Mouse (Mus musculus) limb, embryonic 13.5 days (tissue): ENCODE data around the gene Plekhh1. TPM values are rescaled to one million over a fixed set of nuclear protein-coding genes. Genes with fewer than 3 reads are reported as not detected.

Experiments
- ATAC-seq: fragments of 200-750 bp; cut with Nextera tagmentation; 2 replicates; pipeline ENCODE4 v1.8.0; 2017; ENCODE audit warnings: low read depth, moderate number of reproducible peaks, moderate TSS enrichment; ENCODE audit not compliant: low FRiP score
- H3K27ac ChIP-seq: fragments of 300-500 bp; sonication (generic); 2 replicates; pipeline ENCODE4 v1.5.1; 2015; ENCODE audit warnings: inconsistent platforms, mild to moderate bottlenecking, moderate library complexity
- H3K27me3 ChIP-seq: fragments of 300-500 bp; sonication (generic); 2 replicates; pipeline ENCODE4 v1.6.1; 2015; ENCODE audit warnings: mild to moderate bottlenecking, inconsistent platforms
- H3K36me3 ChIP-seq: fragments of 300-500 bp; sonication (generic); 2 replicates; pipeline ENCODE4 v1.6.1; 2015; ENCODE audit warnings: inconsistent platforms, mild to moderate bottlenecking, moderate library complexity
- H3K4me1 ChIP-seq: fragments of 300-500 bp; sonication (generic); 2 replicates; pipeline ENCODE4 v1.6.1; 2015; ENCODE audit warnings: inconsistent platforms
- H3K4me2 ChIP-seq: fragments of 300-500 bp; sonication (generic); replicated peaks from 2 replicates; pipeline ENCODE4 v1.6.1; 2015; ENCODE audit warnings: inconsistent platforms, mild to moderate bottlenecking, moderate library complexity
- H3K4me3 ChIP-seq: fragments of 300-500 bp; sonication (generic); 2 replicates; pipeline ENCODE4 v1.5.1; 2015; ENCODE audit warnings: moderate library complexity, mild to moderate bottlenecking, inconsistent platforms
- H3K9ac ChIP-seq: fragments of 300-500 bp; sonication (generic); 2 replicates; pipeline ENCODE4 v1.6.1; 2015; ENCODE audit warnings: mild to moderate bottlenecking, inconsistent platforms
- H3K9me3 ChIP-seq: fragments of 300-500 bp; sonication (generic); 2 replicates; pipeline ENCODE4 v1.6.1; 2016; ENCODE audit warnings: inconsistent platforms
- WGBS: fragments of 180-500 bp; shearing (Covaris S2); methylation state at CpG from one replicate; pipeline ENCODE4 v1.1.7; 2015; 5-methylcytosine and 5-hydroxymethylcytosine counted together
- polyA plus RNA-seq: library from polyadenylated mRNA; unstranded; fragments of >200 nt; fragmentation: Nextera tagmentation; extraction: Ambion mirVana; gene quantifications from 2 replicates; pipeline ENCODE4 v1.2.1, GENCODE M21; 2015

The Plekhh1 gene
- polyA plus RNA-seq, 1 experiment from 2014 or later: 1.7 TPM

DNA sequence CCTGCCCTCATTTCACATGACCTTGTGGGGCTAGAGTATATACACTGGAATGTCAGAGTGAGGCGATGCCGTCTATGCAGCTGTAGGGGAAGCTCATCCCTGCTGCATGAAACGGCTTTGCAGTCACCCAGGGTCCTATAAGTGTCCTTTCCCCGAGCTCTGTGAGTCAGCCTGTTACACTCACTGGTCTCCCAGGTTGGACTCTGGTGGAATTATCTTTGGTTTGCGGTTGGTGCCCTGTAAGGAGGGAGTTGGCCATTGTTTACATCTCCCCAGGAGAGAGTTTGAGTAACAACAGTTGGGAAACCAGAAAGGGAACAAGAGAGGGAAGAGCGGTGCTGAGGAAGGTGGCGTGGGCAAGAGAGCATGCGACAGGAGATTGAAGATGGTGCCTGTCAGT lies 10.7 kb downstream of the Plekhh1 start:
- Histone ChIP-seq H3K27ac (no peak overlapping the region), H3K9ac (no peak overlapping the region), H3K9me3 (no peaks in the 10 kb centered on the region), H3K4me1 (peaks cover 5% of the 10 kb centered on the region), H3K4me3 (no peak overlapping the region), H3K36me3 (no peaks in the 10 kb centered on the region), H3K27me3 (no peaks in the 10 kb centered on the region), H3K4me2 (no peak overlapping the region)
- WGBS: 71% methylated on average over 8 of the region's 8 CpGs
- no peak for ATAC-seq

DNA sequence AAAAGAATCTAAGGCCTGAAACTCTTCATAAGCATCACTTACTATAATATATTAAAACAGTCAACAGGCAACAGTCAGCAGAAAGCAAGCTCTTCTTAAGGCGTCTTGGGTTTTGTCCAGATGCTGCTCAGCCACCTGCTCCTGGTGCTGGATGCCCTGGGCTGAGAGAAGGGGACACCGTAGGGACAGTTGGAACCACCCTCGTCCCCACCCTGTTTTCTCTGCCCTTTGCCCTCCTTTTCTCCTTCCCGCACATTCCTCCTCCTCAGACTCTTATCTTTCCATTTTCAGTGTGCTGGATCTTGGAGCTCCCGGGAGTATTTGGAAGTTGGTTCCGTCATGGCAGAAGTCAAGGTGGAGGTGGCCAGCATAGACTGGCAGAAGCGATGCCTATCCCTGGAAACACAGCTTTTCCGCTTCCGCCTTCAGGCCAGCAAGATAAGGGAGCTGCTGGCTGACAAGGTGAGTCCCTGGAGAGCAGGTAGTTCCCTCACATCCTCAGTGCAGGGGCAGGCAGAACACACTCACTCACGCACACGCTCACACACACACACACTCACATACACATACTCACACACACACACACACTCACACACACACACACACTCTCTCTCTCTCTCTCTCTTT lies 11.4 kb downstream of the Plekhh1 start:
- H3K36me3 ChIP-seq: peaks cover under 1% of the 10 kb centered on the region; the same call in 1 of the 2 replicates
- no peak overlapping the region for H3K27ac ChIP-seq
- H3K4me2 ChIP-seq: no peak overlapping the region
- no peaks in the 10 kb centered on the region for H3K27me3 ChIP-seq
- no peak overlapping the region for H3K4me3 ChIP-seq
- 85% methylated on average over 11 of the region's 11 CpGs for WGBS
- no peak overlapping the region for H3K9ac ChIP-seq
- H3K4me1 ChIP-seq: peaks cover 9% of the 10 kb centered on the region
- no peak for ATAC-seq
- H3K9me3 ChIP-seq: no peaks in the 10 kb centered on the region

DNA sequence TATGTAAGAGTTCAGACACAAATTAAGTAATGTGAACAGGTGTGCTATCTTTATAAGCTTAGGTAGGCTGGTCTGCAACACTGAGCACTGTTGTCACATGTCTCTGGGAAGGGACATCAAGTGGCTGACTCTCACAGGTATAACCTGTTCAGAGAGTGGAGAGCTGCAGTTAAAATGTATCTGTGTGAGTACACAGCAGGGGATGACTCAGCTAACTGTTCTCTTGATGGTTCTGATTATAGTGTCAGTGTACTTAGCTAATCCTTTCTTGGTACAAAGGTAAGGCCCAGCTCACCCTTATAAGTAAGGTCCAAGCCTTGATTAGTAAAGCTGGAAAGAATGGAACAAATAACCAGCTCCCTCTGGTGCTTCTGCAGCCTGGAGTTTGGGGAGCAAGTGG lies 12.5 kb downstream of the Plekhh1 start:
- ATAC-seq: no peak
- H3K4me2 ChIP-seq: no peak overlapping the region
- no peaks in the 10 kb centered on the region for H3K27me3 ChIP-seq
- H3K9ac ChIP-seq: no peak overlapping the region
- peaks cover 4% of the 10 kb centered on the region; the same call in 1 of the 2 replicates for H3K36me3 ChIP-seq
- H3K9me3 ChIP-seq: no peaks in the 10 kb centered on the region
- H3K4me1 ChIP-seq: peaks cover 9% of the 10 kb centered on the region
- H3K27ac ChIP-seq: no peak overlapping the region
- H3K4me3 ChIP-seq: no peak overlapping the region

DNA sequence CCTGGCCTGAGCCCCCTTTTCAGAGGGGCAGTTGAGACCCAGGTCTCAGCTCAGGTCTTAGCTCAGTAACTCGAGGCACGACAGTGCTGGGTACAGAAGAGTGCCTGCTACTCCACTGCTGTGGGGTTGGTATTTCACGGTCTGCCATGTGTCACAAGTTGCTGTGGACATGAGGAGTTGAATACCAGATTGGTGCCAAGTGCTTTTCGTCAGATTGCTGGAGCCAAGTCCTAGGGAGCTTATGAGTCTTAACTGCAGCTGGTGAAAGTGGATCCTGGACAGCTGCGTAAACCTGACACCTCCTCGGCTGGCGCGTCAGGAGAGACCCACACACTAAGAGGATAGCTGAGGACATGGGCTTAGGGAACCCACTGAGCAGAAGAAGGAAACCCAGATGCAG lies 15.7 kb downstream of the Plekhh1 start:
- no peak overlapping the region for H3K4me3 ChIP-seq
- no peaks in the 10 kb centered on the region for H3K27me3 ChIP-seq
- peak overlapping the region; percentile 33; the same call in 1 of the 2 replicates for H3K27ac ChIP-seq
- no peak overlapping the region for H3K4me2 ChIP-seq
- peaks cover 9% of the 10 kb centered on the region for H3K4me1 ChIP-seq
- H3K9ac ChIP-seq: no peak overlapping the region
- peak; percentile 88 for ATAC-seq
- 44% methylated on average over 8 of the region's 8 CpGs for WGBS
- no peaks in the 10 kb centered on the region for H3K9me3 ChIP-seq
- H3K36me3 ChIP-seq: peaks cover 7% of the 10 kb centered on the region; the same call in 1 of the 2 replicates

DNA sequence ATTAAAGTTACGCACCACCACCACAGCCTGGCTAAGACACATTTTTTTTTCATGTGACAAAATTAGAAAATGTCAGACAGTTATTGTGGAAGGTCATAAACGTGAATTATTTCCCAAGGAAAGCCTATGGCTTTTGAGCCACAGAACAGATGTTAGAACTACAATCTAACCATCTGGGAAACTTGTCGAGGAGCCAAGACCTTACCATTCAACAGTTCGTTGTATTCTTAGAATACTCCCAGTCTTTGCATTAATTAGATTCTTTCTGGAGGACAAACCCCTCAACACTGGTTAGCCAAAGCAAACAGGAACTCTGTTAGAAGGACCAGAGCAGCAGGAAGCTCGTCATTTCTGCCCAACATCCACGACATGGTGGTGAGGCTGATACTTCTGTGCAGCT lies 17.2 kb downstream of the Plekhh1 start:
- Histone ChIP-seq H3K27ac (no peak overlapping the region), H3K4me1 (peaks cover 9% of the 10 kb centered on the region), H3K9me3 (no peaks in the 10 kb centered on the region), H3K4me3 (no peak overlapping the region), H3K4me2 (no peak overlapping the region), H3K27me3 (no peaks in the 10 kb centered on the region), H3K36me3 (peaks cover 10% of the 10 kb centered on the region; the same call in 1 of the 2 replicates), H3K9ac (no peak overlapping the region)
- 62% methylated on average over 6 of the region's 6 CpGs for WGBS
- no peak for ATAC-seq

DNA sequence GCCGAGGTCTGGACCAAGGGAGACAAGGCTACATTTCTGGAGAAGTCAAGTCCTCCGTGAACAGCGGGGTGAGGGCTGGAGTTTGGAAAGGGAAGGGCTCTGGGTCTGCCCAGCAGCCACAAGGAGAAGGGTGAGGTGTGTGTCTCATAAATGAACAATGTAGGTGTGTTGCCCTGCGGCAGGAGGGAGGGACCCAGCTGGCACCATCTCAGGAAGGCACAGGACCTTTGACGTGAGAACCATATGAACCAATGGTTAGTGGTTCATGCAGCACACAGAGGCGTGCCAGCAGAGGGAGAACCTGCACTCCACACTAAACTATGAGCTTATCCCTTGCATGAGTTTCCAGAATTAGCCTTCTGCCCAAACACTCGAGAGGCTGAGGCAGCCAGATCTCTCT lies 18.2 kb downstream of the Plekhh1 start:
- ATAC-seq: no peak
- H3K27ac ChIP-seq: no peak overlapping the region
- peaks cover 9% of the 10 kb centered on the region for H3K4me1 ChIP-seq
- 84% methylated on average over 7 of the region's 7 CpGs for WGBS
- H3K36me3 ChIP-seq: peaks cover 10% of the 10 kb centered on the region; the same call in 1 of the 2 replicates
- no peak overlapping the region for H3K4me3 ChIP-seq
- H3K27me3 ChIP-seq: no peaks in the 10 kb centered on the region
- H3K9me3 ChIP-seq: no peaks in the 10 kb centered on the region
- no peak overlapping the region for H3K9ac ChIP-seq
- no peak overlapping the region for H3K4me2 ChIP-seq

DNA sequence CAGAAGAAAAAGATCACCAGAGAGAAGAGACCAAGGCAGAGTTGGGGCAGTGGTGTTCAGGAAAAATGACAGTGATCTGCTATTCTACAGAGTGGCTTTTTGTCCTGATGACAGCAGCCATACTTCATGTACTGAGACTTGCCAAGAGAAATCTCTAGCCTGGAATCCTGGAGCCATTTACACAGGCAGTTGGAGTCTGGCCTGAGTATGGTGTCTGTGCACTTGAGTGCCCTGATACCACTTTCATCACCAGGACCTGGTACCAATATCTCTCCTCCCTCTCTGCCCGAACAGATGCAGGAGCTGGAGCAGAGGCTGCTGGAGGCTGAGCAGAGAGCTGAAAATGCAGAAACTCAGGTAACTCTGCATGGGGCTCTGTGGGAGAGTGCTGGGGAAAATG lies 19.9 kb downstream of the Plekhh1 start:
- H3K27ac ChIP-seq: no peak overlapping the region
- H3K4me2 ChIP-seq: no peak overlapping the region
- peaks cover 15% of the 10 kb centered on the region; the same call in 1 of the 2 replicates for H3K36me3 ChIP-seq
- 93% methylated on average over 1 of the region's 1 CpGs for WGBS
- no peak for ATAC-seq
- H3K4me3 ChIP-seq: no peak overlapping the region
- no peak overlapping the region for H3K9ac ChIP-seq
- H3K9me3 ChIP-seq: no peaks in the 10 kb centered on the region
- H3K27me3 ChIP-seq: no peaks in the 10 kb centered on the region
- peaks cover 9% of the 10 kb centered on the region for H3K4me1 ChIP-seq

DNA sequence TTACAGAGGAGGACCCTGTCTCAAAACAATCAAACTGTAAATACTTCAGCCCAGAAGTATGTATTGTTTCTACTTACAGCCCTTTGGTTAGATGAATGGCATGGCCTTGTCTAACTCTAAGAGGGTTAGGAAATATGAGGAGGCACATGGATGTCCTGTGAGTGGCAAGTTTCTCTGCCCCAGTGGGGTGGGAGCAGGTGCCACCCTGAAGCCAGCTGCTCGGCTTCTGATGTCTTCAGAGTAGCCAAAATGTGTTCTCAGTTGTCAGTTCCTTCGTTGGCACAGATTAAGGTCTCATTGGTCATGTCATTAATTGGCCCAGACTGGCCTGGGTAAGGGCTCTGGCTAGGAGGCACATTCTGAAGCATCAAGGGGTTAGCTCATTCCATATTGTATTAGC lies 20.8 kb downstream of the Plekhh1 start:
- Histone ChIP-seq H3K4me2 (no peak overlapping the region), H3K36me3 (peaks cover 24% of the 10 kb centered on the region), H3K9me3 (no peaks in the 10 kb centered on the region), H3K27me3 (no peaks in the 10 kb centered on the region), H3K4me1 (peaks cover 2% of the 10 kb centered on the region; the same call in 1 of the 2 replicates), H3K4me3 (no peak overlapping the region), H3K27ac (no peak overlapping the region), H3K9ac (no peak overlapping the region)
- no peak for ATAC-seq
- WGBS: 70% methylated on average over 2 of the region's 2 CpGs

DNA sequence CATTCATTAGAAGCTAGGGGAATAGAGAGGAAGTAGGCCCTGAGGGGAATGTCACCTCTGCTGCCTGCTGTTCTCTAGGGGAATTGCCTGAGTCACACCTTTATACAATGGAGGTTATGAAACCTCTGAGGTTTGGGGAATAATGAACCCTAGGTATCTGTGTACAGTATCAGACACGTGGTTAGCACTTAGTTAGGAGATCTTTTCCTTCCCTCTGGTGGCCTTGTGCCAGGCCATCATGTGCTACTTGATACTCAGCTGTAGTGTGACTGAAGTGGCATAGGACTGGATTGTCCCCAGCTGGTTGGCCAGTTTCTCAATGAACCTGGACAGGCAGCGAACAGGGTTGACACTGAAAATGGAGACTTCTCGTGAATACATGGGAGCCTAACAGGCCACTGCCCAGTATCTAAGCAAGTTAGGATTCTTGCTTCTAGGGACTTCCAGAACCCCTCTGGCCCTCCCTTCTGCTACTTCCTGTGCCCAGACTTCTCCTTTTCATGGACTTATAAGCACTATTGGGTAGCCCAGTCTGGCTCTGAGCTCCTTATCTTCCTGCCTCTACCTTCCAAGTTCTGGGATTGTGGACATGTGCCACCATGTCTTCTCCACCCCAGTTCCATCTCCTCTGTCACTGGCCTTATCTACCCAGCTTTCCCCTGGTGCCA lies 21.7 kb downstream of the Plekhh1 start:
- ATAC-seq: no peak
- H3K27ac ChIP-seq: no peak overlapping the region
- no peak overlapping the region for H3K4me2 ChIP-seq
- H3K27me3 ChIP-seq: no peaks in the 10 kb centered on the region
- H3K9ac ChIP-seq: no peak overlapping the region
- H3K9me3 ChIP-seq: no peaks in the 10 kb centered on the region
- no peak overlapping the region for H3K4me3 ChIP-seq
- 75% methylated on average over 3 of the region's 3 CpGs for WGBS
- H3K36me3 ChIP-seq: peaks cover 28% of the 10 kb centered on the region
- no peaks in the 10 kb centered on the region for H3K4me1 ChIP-seq

DNA sequence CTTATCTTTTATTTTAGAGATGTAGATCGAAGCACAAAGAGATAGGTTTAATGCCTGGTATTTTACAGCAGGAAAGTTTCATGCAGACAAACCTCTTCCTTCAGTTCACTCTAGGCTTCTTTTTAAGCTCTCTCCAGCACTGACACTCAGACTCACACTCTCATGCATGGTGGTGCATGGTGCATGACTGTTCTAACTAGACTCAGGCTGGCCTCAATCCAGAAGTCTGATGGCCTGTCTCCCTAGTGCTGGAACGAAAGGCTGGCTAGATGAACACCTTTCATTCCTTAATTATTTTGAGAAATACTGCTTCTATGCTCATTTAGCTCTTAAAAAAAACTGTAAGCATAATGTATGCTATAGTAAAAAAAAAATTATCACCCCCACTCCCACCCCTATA lies 23.1 kb downstream of the Plekhh1 start:
- H3K4me1 ChIP-seq: no peaks in the 10 kb centered on the region
- ATAC-seq: no peak
- no peak overlapping the region for H3K9ac ChIP-seq
- no peak overlapping the region for H3K4me3 ChIP-seq
- H3K9me3 ChIP-seq: no peaks in the 10 kb centered on the region
- WGBS: 93% methylated on average over 2 of the region's 2 CpGs
- peaks cover 32% of the 10 kb centered on the region for H3K36me3 ChIP-seq
- H3K27ac ChIP-seq: no peak overlapping the region
- H3K4me2 ChIP-seq: no peak overlapping the region
- no peaks in the 10 kb centered on the region for H3K27me3 ChIP-seq

DNA sequence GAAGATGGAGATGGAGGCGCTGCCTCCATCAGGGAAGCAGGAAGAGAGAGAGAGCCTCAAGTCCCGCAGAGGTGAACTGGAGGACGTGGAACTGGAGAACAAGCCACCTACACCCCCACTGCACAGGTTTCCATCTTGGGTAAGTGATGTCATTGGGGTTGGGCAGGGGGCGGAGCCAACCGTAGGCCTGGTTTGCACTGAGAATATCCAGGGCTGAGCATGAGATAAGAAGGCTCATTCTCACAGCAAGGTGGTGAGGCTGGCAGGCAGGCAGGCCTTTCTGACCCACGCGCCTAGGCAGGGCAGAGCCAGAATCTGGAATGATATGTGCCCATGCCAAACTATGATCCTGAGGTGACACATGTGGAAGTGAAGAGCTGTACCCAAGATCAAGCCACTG lies 26.3 kb downstream of the Plekhh1 start:
- H3K4me3 ChIP-seq: no peak overlapping the region
- no peak overlapping the region for H3K9ac ChIP-seq
- H3K4me2 ChIP-seq: no peak overlapping the region
- no peaks in the 10 kb centered on the region for H3K9me3 ChIP-seq
- ATAC-seq: no peak
- no peaks in the 10 kb centered on the region for H3K27me3 ChIP-seq
- H3K36me3 ChIP-seq: peaks cover 34% of the 10 kb centered on the region
- WGBS: 86% methylated on average over 7 of the region's 7 CpGs
- H3K27ac ChIP-seq: no peak overlapping the region
- no peaks in the 10 kb centered on the region for H3K4me1 ChIP-seq

DNA sequence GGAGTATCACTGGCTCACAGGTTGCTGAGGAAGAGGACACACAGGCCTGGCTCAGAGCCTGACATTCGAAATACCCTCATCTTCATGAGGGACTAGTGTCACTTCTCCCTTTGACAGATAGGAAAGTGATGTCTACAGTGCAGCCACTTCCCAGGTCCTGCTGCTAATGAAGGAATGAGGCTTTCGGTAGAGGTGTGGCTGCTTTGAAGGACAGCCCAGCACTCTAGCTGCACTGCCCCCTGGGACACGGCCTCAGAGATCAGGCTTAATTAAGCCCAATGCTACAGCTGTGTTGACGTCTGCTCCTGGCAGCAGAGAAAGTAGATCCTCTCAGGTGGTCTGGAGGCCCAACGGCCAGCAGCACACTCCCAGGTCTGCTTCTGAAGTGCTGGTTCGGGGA lies 30.6 kb downstream of the Plekhh1 start:
- Histone ChIP-seq H3K27me3 (no peaks in the 10 kb centered on the region), H3K36me3 (peaks cover 28% of the 10 kb centered on the region), H3K27ac (no peak overlapping the region), H3K9me3 (no peaks in the 10 kb centered on the region), H3K4me2 (no peak overlapping the region), H3K9ac (no peak overlapping the region), H3K4me1 (no peaks in the 10 kb centered on the region), H3K4me3 (no peak overlapping the region)
- no peak for ATAC-seq
- 60% methylated on average over 6 of the region's 6 CpGs for WGBS

DNA sequence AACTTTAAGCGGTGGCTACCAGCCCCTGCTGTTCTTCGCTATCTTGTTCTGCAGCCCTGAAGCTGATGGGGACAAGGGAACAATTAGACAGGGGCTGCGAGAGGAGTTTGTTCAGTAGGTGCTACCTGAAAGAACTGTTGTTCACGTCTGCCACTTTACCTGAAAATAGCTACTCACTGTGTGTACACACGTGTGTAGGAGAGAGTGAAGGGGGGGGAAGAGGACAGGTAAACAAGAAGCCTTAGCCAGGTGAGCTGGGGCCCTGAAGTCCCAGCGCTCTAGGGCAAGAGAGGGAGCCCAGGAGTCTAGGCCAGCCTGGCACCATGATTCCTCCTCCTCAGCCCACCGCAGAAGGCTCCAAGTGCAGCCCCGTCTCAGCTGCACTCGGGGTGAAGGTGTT lies 31.2 kb downstream of the Plekhh1 start:
- 90% methylated on average over 9 of the region's 9 CpGs for WGBS
- ATAC-seq: no peak

More for the DNA sequence above, 31.2 kb downstream of the Plekhh1 start:
- no peak overlapping the region for H3K4me2 ChIP-seq
- H3K4me3 ChIP-seq: no peak overlapping the region
- no peaks in the 10 kb centered on the region for H3K9me3 ChIP-seq
- no peaks in the 10 kb centered on the region for H3K27me3 ChIP-seq
- no peaks in the 10 kb centered on the region for H3K4me1 ChIP-seq
- H3K27ac ChIP-seq: no peak overlapping the region
- no peak overlapping the region for H3K9ac ChIP-seq
- H3K36me3 ChIP-seq: peaks cover 24% of the 10 kb centered on the region
